Mouse (Mus musculus) liver, embryonic 14.5 days (tissue): ENCODE measurements around the gene Nubpl. TPM values are rescaled to one million over a fixed set of nuclear protein-coding genes. Genes with fewer than 3 reads are reported as not detected.

Experiments
- ATAC-seq: fragments of 200-750 bp; cut with Nextera tagmentation; 2 replicates; pipeline ENCODE4 v1.8.0; 2017; ENCODE audit warnings: moderate number of reproducible peaks, mild to moderate bottlenecking, moderate library complexity; ENCODE audit not compliant: insufficient read depth
- DNase-seq, 3 experiments: peaks; one replicate each; pipeline ENCODE4 v3.0.0-alpha.2; 2012 to 2013; ENCODE audit warnings: low read depth in 3 of 3, low spot score in 3 of 3
- H3K27ac ChIP-seq: fragments of 300-500 bp; sonication (generic); 2 replicates; pipeline ENCODE4 v1.5.1; 2014; ENCODE audit warnings: moderate library complexity, mild to moderate bottlenecking, control low read depth, inconsistent platforms
- H3K27me3 ChIP-seq: fragments of 300-500 bp; sonication (generic); 2 replicates; pipeline ENCODE4 v1.6.1; 2014; ENCODE audit warnings: mild to moderate bottlenecking, low read length, moderate library complexity; ENCODE audit not compliant: control insufficient read depth, insufficient read depth
- H3K36me3 ChIP-seq: fragments of 300-500 bp; sonication (generic); replicated peaks from 2 replicates; pipeline ENCODE4 v1.6.1; 2014; ENCODE audit warnings: low read depth; ENCODE audit not compliant: control insufficient read depth, insufficient read depth
- H3K4me1 ChIP-seq, 2 experiments: fragments of 200-500 bp in 1 of 2; fragments of 300-500 bp in 1 of 2; sonication (generic) in 1 of 2; replicated peaks; 2 replicates each; pipeline ENCODE4 v1.6.1; 2012 to 2014; ENCODE audit warnings: antibody characterized with exemption in 1 of 2, inconsistent platforms in 1 of 2, low read length in 1 of 2; ENCODE audit not compliant: control insufficient read depth in 2 of 2, insufficient read depth in 2 of 2
- H3K4me2 ChIP-seq: fragments of 300-500 bp; sonication (generic); 2 replicates; pipeline ENCODE4 v1.6.1; 2014; ENCODE audit warnings: low read depth, mild to moderate bottlenecking, control low read depth, moderate library complexity
- H3K4me3 ChIP-seq, 2 experiments: fragments of 200-500 bp in 1 of 2; fragments of 300-500 bp in 1 of 2; sonication (generic) in 1 of 2; 2 replicates each; pipeline ENCODE4 v1.5.1; 2012 to 2014; ENCODE audit warnings: low read depth in 2 of 2, low read length in 2 of 2, mild to moderate bottlenecking in 2 of 2, control low read depth in 1 of 2, inconsistent platforms in 1 of 2, moderate library complexity in 1 of 2; ENCODE audit not compliant: insufficient read depth in 1 of 2
- H3K9ac ChIP-seq: fragments of 300-500 bp; sonication (generic); replicated peaks from 2 replicates; pipeline ENCODE4 v1.6.1; 2014; ENCODE audit warnings: mild to moderate bottlenecking, control low read depth, moderate library complexity
- H3K9me3 ChIP-seq: fragments of 300-500 bp; sonication (generic); 2 replicates; pipeline ENCODE4 v1.6.1; 2016; ENCODE audit warnings: low read length, mixed read lengths; ENCODE audit not compliant: control insufficient read depth
- CTCF ChIP-seq: IDR thresholded peaks from 2 replicates; pipeline ENCODE4 v1.5.1; 2016; ENCODE audit warnings: antibody characterized with exemption, low read depth, control low read depth
- EP300 ChIP-seq: IDR thresholded peaks from 2 replicates; pipeline ENCODE4 v1.6.1; 2016; ENCODE audit warnings: antibody characterized with exemption, low read depth
- WGBS: fragments of 180-500 bp; shearing (Covaris S2); extraction: QIAGEN DNeasy Blood & Tissue Kit; methylation state at CpG from one replicate; pipeline ENCODE4 v1.1.7; 2014; ENCODE audit not compliant: insufficient replicate concordance; 5-methylcytosine and 5-hydroxymethylcytosine counted together
- polyA plus RNA-seq, 2 experiments: library from polyadenylated mRNA; depleted of rRNA in 1 of 2; stranded (reverse) in 1 of 2; unstranded in 1 of 2; fragments of >200 nt; fragmentation: Nextera tagmentation in 1 of 2; extraction: Ambion mirVana in 1 of 2; gene quantifications; 2 replicates each; pipeline versions ENCODE4 v1.2.1 to v1.2.3; 2012 to 2014

The Nubpl gene
- polyA plus RNA-seq, 2 experiments = 1.9 to 5.0 TPM

- Histone ChIP-seq H3K36me3 (no peaks in the 10 kb centered on the region), H3K4me3 (no peak overlapping the region), H3K9ac (no peak overlapping the region), H3K27me3 (no peaks in the 10 kb centered on the region), H3K4me1 (no peaks in the 10 kb centered on the region), H3K4me2 (no peak overlapping the region), H3K27ac (no peak overlapping the region), H3K9me3 (no peaks in the 10 kb centered on the region)
- ATAC-seq (no peak), DNase-seq (no peak)
- no peak for TF ChIP-seq EP300
- TF ChIP-seq CTCF = no peak
- WGBS = 63% methylated on average over 5 of the region's 5 CpGs
These were observed 156.6 kb downstream of the Nubpl start for GRCm38 (mm10) chr12:52254089-52254488.

GRCm38 (mm10) chr12:52268131-52268530 is 170.6 kb downstream of the Nubpl start:
- H3K4me2 ChIP-seq = no peak overlapping the region
- H3K36me3 ChIP-seq = no peaks in the 10 kb centered on the region
- no peak overlapping the region for H3K4me3 ChIP-seq
- 64% methylated on average over 2 of the region's 2 CpGs for WGBS
- DNase-seq (no peak), ATAC-seq (no peak)
- no peak overlapping the region for H3K27ac ChIP-seq
- H3K9me3 ChIP-seq = no peaks in the 10 kb centered on the region
- H3K9ac ChIP-seq = no peak overlapping the region
- no peaks in the 10 kb centered on the region for H3K27me3 ChIP-seq
- H3K4me1 ChIP-seq = no peaks in the 10 kb centered on the region
- TF ChIP-seq EP300 (no peak), CTCF (no peak)

GRCm38 (mm10) chr12:52272828-52273227 is 175.3 kb downstream of the Nubpl start:
- Histone ChIP-seq H3K9ac (no peak overlapping the region), H3K27ac (no peak overlapping the region), H3K4me3 (no peak overlapping the region), H3K36me3 (no peaks in the 10 kb centered on the region), H3K9me3 (no peaks in the 10 kb centered on the region), H3K4me2 (no peak overlapping the region), H3K27me3 (no peaks in the 10 kb centered on the region), H3K4me1 (no peaks in the 10 kb centered on the region)
- no peak for DNase-seq
- no peak for ATAC-seq
- WGBS = 10% methylated on average over 1 of the region's 1 CpGs
- no peak for TF ChIP-seq EP300
- TF ChIP-seq CTCF = no peak

GRCm38 (mm10) chr12:52276320-52276719 is 178.8 kb downstream of the Nubpl start:
- Histone ChIP-seq H3K9ac (no peak overlapping the region), H3K4me2 (no peak overlapping the region), H3K27me3 (no peaks in the 10 kb centered on the region), H3K4me3 (no peak overlapping the region), H3K9me3 (no peaks in the 10 kb centered on the region), H3K4me1 (no peaks in the 10 kb centered on the region), H3K36me3 (no peaks in the 10 kb centered on the region), H3K27ac (no peak overlapping the region)
- ATAC-seq (no peak), DNase-seq (no peak)
- TF ChIP-seq EP300 (no peak), CTCF (no peak)
- WGBS = 4% methylated on average over 1 of the region's 1 CpGs

GRCm38 (mm10) chr12:52281232-52281631 is 183.7 kb downstream of the Nubpl start:
- DNase-seq = no peak
- no peak overlapping the region for H3K27ac ChIP-seq
- no peak overlapping the region for H3K4me2 ChIP-seq
- no peaks in the 10 kb centered on the region for H3K36me3 ChIP-seq
- TF ChIP-seq CTCF (no peak), EP300 (no peak)
- 37% methylated on average over 1 of the region's 1 CpGs for WGBS
- H3K4me3 ChIP-seq = no peak overlapping the region
- no peaks in the 10 kb centered on the region for H3K9me3 ChIP-seq
- ATAC-seq = no peak
- H3K4me1 ChIP-seq = no peaks in the 10 kb centered on the region
- no peaks in the 10 kb centered on the region for H3K27me3 ChIP-seq
- no peak overlapping the region for H3K9ac ChIP-seq

- Histone ChIP-seq H3K27ac (no peak overlapping the region), H3K9ac (no peak overlapping the region), H3K27me3 (no peaks in the 10 kb centered on the region), H3K36me3 (no peaks in the 10 kb centered on the region), H3K9me3 (no peaks in the 10 kb centered on the region), H3K4me3 (no peak overlapping the region), H3K4me2 (no peak overlapping the region), H3K4me1 (no peaks in the 10 kb centered on the region)
- DNase-seq (no peak), ATAC-seq (no peak)
- no peak for TF ChIP-seq CTCF
These were observed 186.9 kb downstream of the Nubpl start for GRCm38 (mm10) chr12:52284471-52284870.
